Mouse (Mus musculus) embryonic facial prominence, embryonic 10.5 days (tissue): ENCODE results near the gene Doc2b. TPM values are rescaled to one million over a fixed set of nuclear protein-coding genes. Genes with fewer than 3 reads are reported as not detected.

ENCODE experiments used
- DNase-seq: peaks from one replicate; pipeline ENCODE4 v3.0.0-alpha.2; 2017; ENCODE audit warnings: low spot score
- H3K27ac ChIP-seq: fragments of 300-500 bp; sonication (generic); replicated peaks from 2 replicates; pipeline ENCODE4 v1.5.1; 2016; ENCODE audit warnings: mild to moderate bottlenecking
- H3K27me3 ChIP-seq: fragments of 300-500 bp; sonication (generic); replicated peaks from 2 replicates; pipeline ENCODE4 v1.6.1; 2016; ENCODE audit warnings: low read depth, mild to moderate bottlenecking; ENCODE audit not compliant: poor library complexity, severe bottlenecking
- H3K36me3 ChIP-seq: fragments of 300-500 bp; sonication (generic); replicated peaks from 2 replicates; pipeline ENCODE4 v1.6.1; 2016; ENCODE audit warnings: mild to moderate bottlenecking, moderate library complexity
- H3K4me1 ChIP-seq: fragments of 300-500 bp; sonication (generic); 2 replicates; pipeline ENCODE4 v1.6.1; 2016
- H3K4me3 ChIP-seq: fragments of 300-500 bp; sonication (generic); 2 replicates; pipeline ENCODE4 v1.5.1; 2016; ENCODE audit warnings: mild to moderate bottlenecking, moderate library complexity
- H3K9me3 ChIP-seq: fragments of 300-500 bp; sonication (generic); 2 replicates; pipeline ENCODE4 v1.6.1; 2016; ENCODE audit warnings: mild to moderate bottlenecking
- WGBS: fragments of 180-500 bp; shearing (Covaris S2); methylation state at CpG from one replicate; pipeline ENCODE4 v1.1.7; 2016; 5-methylcytosine and 5-hydroxymethylcytosine counted together
- polyA plus RNA-seq: library from polyadenylated mRNA; unstranded; fragments of >200 nt; fragmentation: Nextera tagmentation; extraction: Ambion mirVana; gene quantifications from 2 replicates; pipeline ENCODE4 v1.2.1, GENCODE M21; 2016

The Doc2b gene
- polyA plus RNA-seq, 1 experiment from 2014 or later, result 0.22 TPM

GRCm38 (mm10) chr11:75781919-75782318, 13.9 kb downstream of the Doc2b start:
- Histone ChIP-seq H3K4me1 (no peaks in the 10 kb centered on the region), H3K36me3 (no peaks in the 10 kb centered on the region), H3K27me3 (peaks cover 25% of the 10 kb centered on the region; the same call in 1 of the 2 replicates), H3K9me3 (no peaks in the 10 kb centered on the region), H3K27ac (no peak overlapping the region), H3K4me3 (no peak overlapping the region)
- 26% methylated on average over 6 of the region's 6 CpGs for WGBS
- peak; percentile 79 for DNase-seq

- Histone ChIP-seq H3K9me3 (no peaks in the 10 kb centered on the region), H3K4me1 (no peaks in the 10 kb centered on the region)
These were observed 19.9 kb downstream of the Doc2b start for GRCm38 (mm10) chr11:75775919-75776318.

GRCm38 (mm10) chr11:75772562-75772961, 23.3 kb downstream of the Doc2b start:
- Histone ChIP-seq H3K27ac (no peak overlapping the region), H3K9me3 (no peaks in the 10 kb centered on the region), H3K36me3 (peaks cover 6% of the 10 kb centered on the region), H3K4me1 (peaks cover 8% of the 10 kb centered on the region; the same call in 1 of the 2 replicates), H3K27me3 (peaks cover 10% of the 10 kb centered on the region; the same call in 1 of the 2 replicates), H3K4me3 (no peak overlapping the region)
- no peak for DNase-seq
- 75% methylated on average over 5 of the region's 5 CpGs for WGBS

More at GRCm38 (mm10) chr11:75775919-75776318, 19.9 kb downstream of the Doc2b start:
- no peak for DNase-seq
- Histone ChIP-seq H3K27ac (no peak overlapping the region), H3K4me3 (no peak overlapping the region), H3K36me3 (no peaks in the 10 kb centered on the region), H3K27me3 (peaks cover 20% of the 10 kb centered on the region; the same call in 1 of the 2 replicates)
- WGBS, result 81% methylated on average over 1 of the region's 1 CpGs

GRCm38 (mm10) chr11:75769206-75769605, 26.6 kb downstream of the Doc2b start:
- peak overlapping the region; percentile 30; the same call in 1 of the 2 replicates for H3K4me3 ChIP-seq

GRCm38 (mm10) chr11:75768091-75768989, 27.5 kb downstream of the Doc2b start:
- DNase-seq, result no peak
- no peaks in the 10 kb centered on the region for H3K27me3 ChIP-seq
- no peak overlapping the region for H3K4me3 ChIP-seq
- no peak overlapping the region for H3K27ac ChIP-seq
- H3K4me1 ChIP-seq, result peaks cover 8% of the 10 kb centered on the region; the same call in 1 of the 2 replicates
- 61% methylated on average over 6 of the region's 6 CpGs for WGBS
- H3K36me3 ChIP-seq, result peaks cover 48% of the 10 kb centered on the region
- no peaks in the 10 kb centered on the region for H3K9me3 ChIP-seq

More at GRCm38 (mm10) chr11:75769206-75769605, 26.6 kb downstream of the Doc2b start:
- 0% methylated on average over 23 of the region's 23 CpGs for WGBS
- H3K9me3 ChIP-seq, result no peaks in the 10 kb centered on the region
- no peaks in the 10 kb centered on the region for H3K27me3 ChIP-seq
- H3K36me3 ChIP-seq, result peaks cover 40% of the 10 kb centered on the region
- H3K27ac ChIP-seq, result no peak overlapping the region
- peaks cover 8% of the 10 kb centered on the region; the same call in 1 of the 2 replicates for H3K4me1 ChIP-seq
- DNase-seq, result peak; percentile 93

- 62% methylated on average over 2 of the region's 2 CpGs for WGBS
- Histone ChIP-seq H3K36me3 (peaks cover 62% of the 10 kb centered on the region), H3K4me3 (no peak overlapping the region), H3K27ac (no peak overlapping the region), H3K9me3 (no peaks in the 10 kb centered on the region), H3K27me3 (no peaks in the 10 kb centered on the region), H3K4me1 (peaks cover 8% of the 10 kb centered on the region; the same call in 1 of the 2 replicates)
- no peak for DNase-seq
These were observed 28.8 kb downstream of the Doc2b start for GRCm38 (mm10) chr11:75767014-75767413.

- Histone ChIP-seq H3K4me3 (no peak overlapping the region), H3K27me3 (no peaks in the 10 kb centered on the region), H3K36me3 (peaks cover 80% of the 10 kb centered on the region), H3K4me1 (peaks cover 8% of the 10 kb centered on the region; the same call in 1 of the 2 replicates), H3K9me3 (no peaks in the 10 kb centered on the region), H3K27ac (no peak overlapping the region)
- 85% methylated on average over 8 of the region's 8 CpGs for WGBS
- DNase-seq, result no peak
These were observed 30.7 kb downstream of the Doc2b start for GRCm38 (mm10) chr11:75765161-75765560.

- DNase-seq, result no peak
- H3K27me3 ChIP-seq, result no peaks in the 10 kb centered on the region
- peaks cover 7% of the 10 kb centered on the region; the same call in 1 of the 2 replicates for H3K4me1 ChIP-seq
- H3K36me3 ChIP-seq, result peaks cover 86% of the 10 kb centered on the region
- WGBS, result 91% methylated on average over 4 of the region's 4 CpGs
- H3K4me3 ChIP-seq, result no peak overlapping the region
- no peaks in the 10 kb centered on the region for H3K9me3 ChIP-seq
- H3K27ac ChIP-seq, result no peak overlapping the region
These were observed 31.3 kb downstream of the Doc2b start for GRCm38 (mm10) chr11:75764521-75765023.

GRCm38 (mm10) chr11:75762708-75763107, 33.1 kb downstream of the Doc2b start:
- Histone ChIP-seq H3K9me3 (no peaks in the 10 kb centered on the region), H3K36me3 (peaks cover 100% of the 10 kb centered on the region)

GRCm38 (mm10) chr11:75760785-75761184, 35.1 kb downstream of the Doc2b start:
- no peak for DNase-seq
- Histone ChIP-seq H3K4me3 (no peak overlapping the region), H3K9me3 (no peaks in the 10 kb centered on the region), H3K27me3 (no peaks in the 10 kb centered on the region), H3K4me1 (no peaks in the 10 kb centered on the region), H3K36me3 (peaks cover 100% of the 10 kb centered on the region), H3K27ac (no peak overlapping the region)
- WGBS, result 92% methylated on average over 5 of the region's 5 CpGs

More at GRCm38 (mm10) chr11:75762708-75763107, 33.1 kb downstream of the Doc2b start:
- Histone ChIP-seq H3K27me3 (no peaks in the 10 kb centered on the region), H3K27ac (no peak overlapping the region), H3K4me3 (no peak overlapping the region), H3K4me1 (no peaks in the 10 kb centered on the region)
- 88% methylated on average over 2 of the region's 2 CpGs for WGBS
- DNase-seq, result no peak

- Histone ChIP-seq H3K36me3 (peaks cover 100% of the 10 kb centered on the region), H3K27ac (no peak overlapping the region), H3K27me3 (no peaks in the 10 kb centered on the region), H3K4me3 (no peak overlapping the region), H3K9me3 (no peaks in the 10 kb centered on the region), H3K4me1 (no peaks in the 10 kb centered on the region)
- no peak for DNase-seq
- WGBS, result 95% methylated on average over 1 of the region's 1 CpGs
These were observed 37.3 kb downstream of the Doc2b start for GRCm38 (mm10) chr11:75758553-75758952.

GRCm38 (mm10) chr11:75756687-75757086, 39.2 kb downstream of the Doc2b start:
- no peaks in the 10 kb centered on the region for H3K9me3 ChIP-seq
- no peak overlapping the region for H3K4me3 ChIP-seq
- no peak for DNase-seq
- H3K4me1 ChIP-seq, result no peaks in the 10 kb centered on the region
- H3K27me3 ChIP-seq, result no peaks in the 10 kb centered on the region
- no peak overlapping the region for H3K27ac ChIP-seq
- peaks cover 100% of the 10 kb centered on the region for H3K36me3 ChIP-seq
- 92% methylated on average over 8 of the region's 8 CpGs for WGBS
